Mouse (Mus musculus) neural tube, embryonic 11.5 days (tissue): Measurements from ENCODE around the gene Asphd2. TPM values are rescaled to one million over a fixed set of nuclear protein-coding genes. Genes with fewer than 3 reads are reported as not detected.
A peak's percentile ranks its signal among the peaks of the same experiment; 100 is the strongest.

Experiments used
- ATAC-seq: fragments of 200-750 bp; cut with Nextera tagmentation; 2 replicates; pipeline ENCODE4 v1.8.0; 2017; ENCODE audit warnings: moderate number of reproducible peaks, mild to moderate bottlenecking, moderate TSS enrichment, moderate library complexity; ENCODE audit not compliant: insufficient read depth, low FRiP score, low TSS enrichment
- DNase-seq: peaks from one replicate; pipeline ENCODE4 v3.0.0-alpha.2; 2015; ENCODE audit warnings: low spot score
- H3K27ac ChIP-seq: fragments of 300-500 bp; sonication (generic); 2 replicates; pipeline ENCODE4 v1.5.1; 2014; ENCODE audit warnings: low read depth, mild to moderate bottlenecking, low read length
- H3K27me3 ChIP-seq: fragments of 300-500 bp; sonication (generic); 2 replicates; pipeline ENCODE4 v1.6.1; 2014; ENCODE audit warnings: mild to moderate bottlenecking, low read length, mixed read lengths; ENCODE audit not compliant: control insufficient read depth, insufficient read depth
- H3K36me3 ChIP-seq: fragments of 300-500 bp; sonication (generic); 2 replicates; pipeline ENCODE4 v1.6.1; 2014; ENCODE audit warnings: mild to moderate bottlenecking, low read length, moderate library complexity, mixed read lengths; ENCODE audit not compliant: control insufficient read depth, insufficient read depth
- H3K4me1 ChIP-seq: fragments of 300-500 bp; sonication (generic); 2 replicates; pipeline ENCODE4 v1.6.1; 2014; ENCODE audit warnings: low read length, mixed read lengths; ENCODE audit not compliant: control insufficient read depth, insufficient read depth
- H3K4me2 ChIP-seq: fragments of 300-500 bp; sonication (generic); 2 replicates; pipeline ENCODE4 v1.6.1; 2014; ENCODE audit warnings: low read depth, mild to moderate bottlenecking, moderate library complexity
- H3K4me3 ChIP-seq: fragments of 300-500 bp; sonication (generic); 2 replicates; pipeline ENCODE4 v1.5.1; 2014; ENCODE audit warnings: low read depth, low read length
- H3K9ac ChIP-seq: fragments of 300-500 bp; sonication (generic); 2 replicates; pipeline ENCODE4 v1.6.1; 2014; ENCODE audit warnings: mild to moderate bottlenecking, low read length
- H3K9me3 ChIP-seq: fragments of 300-500 bp; sonication (generic); 2 replicates; pipeline ENCODE4 v1.6.1; 2016; ENCODE audit warnings: low read length; ENCODE audit not compliant: control insufficient read depth
- WGBS: fragments of 180-500 bp; shearing (Covaris S2); extraction: QIAGEN DNeasy Blood & Tissue Kit; methylation state at CpG from one replicate; pipeline ENCODE4 v1.1.7; 2014; 5-methylcytosine and 5-hydroxymethylcytosine counted together
- polyA plus RNA-seq: library from polyadenylated mRNA; unstranded; fragments of >200 nt; fragmentation: Nextera tagmentation; extraction: Ambion mirVana; gene quantifications from 2 replicates; pipeline ENCODE4 v1.2.1, GENCODE M21; 2014

The Asphd2 gene
- polyA plus RNA-seq, 1 experiment from 2014 or later = 46.3 TPM

- no peaks in the 10 kb centered on the region for H3K9me3 ChIP-seq
- H3K9ac ChIP-seq = no peak overlapping the region
- no peak overlapping the region for H3K27ac ChIP-seq
- H3K4me3 ChIP-seq = no peak overlapping the region
- H3K4me1 ChIP-seq = no peaks in the 10 kb centered on the region
- WGBS = 83% methylated on average over 10 of the region's 10 CpGs
- DNase-seq = no peak
- no peaks in the 10 kb centered on the region for H3K27me3 ChIP-seq
- H3K36me3 ChIP-seq = no peaks in the 10 kb centered on the region
- H3K4me2 ChIP-seq = no peak overlapping the region
- ATAC-seq = no peak
Measured at GRCm38 (mm10) chr5:112399284-112399683, 4.6 kb upstream of the Asphd2 start.

GRCm38 (mm10) chr5:112396066-112396465, 1.4 kb upstream of the Asphd2 start:
- no peaks in the 10 kb centered on the region for H3K9me3 ChIP-seq
- H3K4me1 ChIP-seq = 0 out of 2 replicates have a peak, but pooled peaks cover 5% of the 10 kb centered on the region
- no peak for ATAC-seq
- no peak overlapping the region for H3K4me3 ChIP-seq
- no peaks in the 10 kb centered on the region for H3K36me3 ChIP-seq
- WGBS = 58% methylated on average over 18 of the region's 18 CpGs
- H3K27ac ChIP-seq = no peak overlapping the region
- no peak for DNase-seq
- H3K27me3 ChIP-seq = no peaks in the 10 kb centered on the region
- H3K9ac ChIP-seq = no peak overlapping the region
- no peak overlapping the region for H3K4me2 ChIP-seq

GRCm38 (mm10) chr5:112394415-112394763, 277 bp downstream of the Asphd2 start:
- DNase-seq = no peak
- 2% methylated on average over 19 of the region's 28 CpGs for whole genome bisulfite sequencing
- Histone ChIP-seq H3K4me2 (peak overlapping the region; percentile 86), H3K36me3 (peaks cover 3% of the 10 kb centered on the region; the same call in 1 of the 2 replicates), H3K4me1 (0 out of 2 replicates have a peak, but pooled peaks cover 5% of the 10 kb centered on the region), H3K27me3 (no peaks in the 10 kb centered on the region), H3K4me3 (peak overlapping the region; percentile 64), H3K9ac (peak overlapping the region; percentile 78), H3K9me3 (no peaks in the 10 kb centered on the region), H3K27ac (peak overlapping the region; percentile 65)
- peak; percentile 77 for ATAC-seq

- H3K27ac ChIP-seq = no peak overlapping the region
- no peak for DNase-seq
- H3K4me1 ChIP-seq = 0 out of 2 replicates have a peak, but pooled peaks cover 5% of the 10 kb centered on the region
- peak overlapping the region; percentile 64 for H3K4me3 ChIP-seq
- 0 out of 2 replicates have a peak, but pooled peaks have one; percentile 38 for ATAC-seq
- 16% methylated on average over 17 of the region's 18 CpGs for WGBS
- peaks cover 3% of the 10 kb centered on the region; the same call in 1 of the 2 replicates for H3K36me3 ChIP-seq
- peak overlapping the region; percentile 78 for H3K9ac ChIP-seq
- peak overlapping the region; percentile 86 for H3K4me2 ChIP-seq
- H3K27me3 ChIP-seq = no peaks in the 10 kb centered on the region
- no peaks in the 10 kb centered on the region for H3K9me3 ChIP-seq
Measured at GRCm38 (mm10) chr5:112393741-112394414, 788 bp downstream of the Asphd2 start.

GRCm38 (mm10) chr5:112391676-112392323, 2.9 kb downstream of the Asphd2 start:
- no peak overlapping the region for H3K27ac ChIP-seq
- 73% methylated on average over 27 of the region's 27 CpGs for WGBS
- DNase-seq = no peak
- H3K4me3 ChIP-seq = no peak overlapping the region
- H3K36me3 ChIP-seq = peaks cover 3% of the 10 kb centered on the region; the same call in 1 of the 2 replicates
- H3K9ac ChIP-seq = no peak overlapping the region
- no peaks in the 10 kb centered on the region for H3K9me3 ChIP-seq
- H3K4me1 ChIP-seq = 0 out of 2 replicates have a peak, but pooled peaks cover 5% of the 10 kb centered on the region
- ATAC-seq = no peak
- H3K4me2 ChIP-seq = no peak overlapping the region
- H3K27me3 ChIP-seq = no peaks in the 10 kb centered on the region

- 65% methylated on average over 16 of the region's 16 CpGs for WGBS
- H3K9me3 ChIP-seq = no peaks in the 10 kb centered on the region
- H3K4me2 ChIP-seq = no peak overlapping the region
- H3K4me3 ChIP-seq = no peak overlapping the region
- 0 out of 2 replicates have a peak, but pooled peaks cover 5% of the 10 kb centered on the region for H3K4me1 ChIP-seq
- no peaks in the 10 kb centered on the region for H3K27me3 ChIP-seq
- DNase-seq = no peak
- H3K27ac ChIP-seq = no peak overlapping the region
- no peak overlapping the region for H3K9ac ChIP-seq
- H3K36me3 ChIP-seq = peaks cover 6% of the 10 kb centered on the region
- no peak for ATAC-seq
Measured at GRCm38 (mm10) chr5:112391002-112391401, 3.7 kb downstream of the Asphd2 start.

- H3K27ac ChIP-seq = no peak overlapping the region
Measured at GRCm38 (mm10) chr5:112389352-112389751, 5.3 kb downstream of the Asphd2 start.

GRCm38 (mm10) chr5:112385973-112386372, 8.7 kb downstream of the Asphd2 start:
- WGBS = 78% methylated on average over 2 of the region's 2 CpGs
- H3K4me1 ChIP-seq = no peaks in the 10 kb centered on the region

More at GRCm38 (mm10) chr5:112389352-112389751, 5.3 kb downstream of the Asphd2 start:
- Histone ChIP-seq H3K4me2 (no peak overlapping the region), H3K36me3 (peaks cover 6% of the 10 kb centered on the region), H3K4me1 (0 out of 2 replicates have a peak, but pooled peaks cover 5% of the 10 kb centered on the region), H3K4me3 (no peak overlapping the region), H3K27me3 (no peaks in the 10 kb centered on the region), H3K9ac (0 out of 2 replicates have a peak overlapping the region, but pooled peaks have one; percentile 10), H3K9me3 (no peaks in the 10 kb centered on the region)
- 74% methylated on average over 9 of the region's 9 CpGs for WGBS
- no peak for ATAC-seq
- DNase-seq = no peak

More at GRCm38 (mm10) chr5:112385973-112386372, 8.7 kb downstream of the Asphd2 start:
- H3K27me3 ChIP-seq = no peaks in the 10 kb centered on the region
- no peaks in the 10 kb centered on the region for H3K9me3 ChIP-seq
- no peak overlapping the region for H3K4me3 ChIP-seq
- no peak overlapping the region for H3K4me2 ChIP-seq
- H3K27ac ChIP-seq = no peak overlapping the region
- DNase-seq (no peak), ATAC-seq (no peak)
- H3K36me3 ChIP-seq = peaks cover 6% of the 10 kb centered on the region
- H3K9ac ChIP-seq = no peak overlapping the region
